Mouse (Mus musculus): ENCODE data around the gene Gria3. TPM values are rescaled to one million over a fixed set of nuclear protein-coding genes. Genes with fewer than 3 reads are reported as not detected.

The Gria3 gene
- polyA plus RNA-seq, 1 experiment from 2014 or later: 7.2 TPM

- Histone ChIP-seq H3K9ac (no peak overlapping the region), H3K27ac (replicated peaks) (no peak overlapping the region), H3K4me2 (replicated peaks) (no peak overlapping the region), H3K9me3 (replicated peaks) (no peaks in the 10 kb centered on the region), H3K27me3 (no peaks in the 10 kb centered on the region), H3K4me3 (replicated peaks) (no peak overlapping the region), H3K4me1 (no peaks in the 10 kb centered on the region), H3K36me3 (no peaks in the 10 kb centered on the region)
- no peak for ATAC-seq (ENCODE audit: insufficient number of reproducible peaks, low FRiP score, low TSS enrichment, low read depth)
- 66% methylated on average over 1 of the region's 1 CpGs for WGBS
Observed at GRCm38 (mm10) chrX:41573079-41573478, 172.4 kb downstream of the Gria3 start.

- no peaks in the 10 kb centered on the region for H3K36me3 ChIP-seq
- H3K4me3 ChIP-seq (replicated peaks): no peak overlapping the region
- no peak overlapping the region for H3K9ac ChIP-seq
- no peaks in the 10 kb centered on the region for H3K9me3 ChIP-seq (replicated peaks)
- H3K27me3 ChIP-seq: no peaks in the 10 kb centered on the region
- no peak for ATAC-seq (ENCODE audit: insufficient number of reproducible peaks, low FRiP score, low TSS enrichment, low read depth)
- no peak overlapping the region for H3K4me2 ChIP-seq (replicated peaks)
- WGBS: 57% methylated on average over 5 of the region's 5 CpGs
- no peaks in the 10 kb centered on the region for H3K4me1 ChIP-seq
- no peak overlapping the region for H3K27ac ChIP-seq (replicated peaks)
Observed at GRCm38 (mm10) chrX:41578797-41579196, 178.1 kb downstream of the Gria3 start.

DNA sequence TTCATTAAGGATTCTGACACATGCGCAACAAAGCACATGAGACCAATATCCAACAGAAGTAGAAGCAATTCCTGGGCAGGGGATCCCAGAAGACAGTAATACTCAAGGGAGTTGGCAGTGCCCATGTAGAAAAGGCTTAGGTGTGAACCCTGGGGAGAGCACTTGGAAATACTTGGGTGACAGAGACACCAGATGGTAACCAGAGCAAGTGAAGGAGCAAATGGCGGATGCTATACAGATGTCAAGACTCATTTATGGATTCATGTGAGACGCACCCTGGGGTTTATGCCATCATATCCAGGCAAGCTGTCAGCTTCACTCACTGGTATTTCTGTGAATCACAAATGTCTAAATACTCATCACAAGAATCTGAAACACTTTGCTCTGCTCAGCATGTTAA lies 187.0 kb downstream of the Gria3 start:
- ATAC-seq (ENCODE audit: insufficient number of reproducible peaks, low FRiP score, low TSS enrichment, low read depth): no peak
- H3K9ac ChIP-seq: no peak overlapping the region
- no peak overlapping the region for H3K4me2 ChIP-seq (replicated peaks)
- no peaks in the 10 kb centered on the region for H3K9me3 ChIP-seq (replicated peaks)
- no peaks in the 10 kb centered on the region for H3K36me3 ChIP-seq
- WGBS: 88% methylated on average over 3 of the region's 3 CpGs
- no peak overlapping the region for H3K4me3 ChIP-seq (replicated peaks)
- H3K27ac ChIP-seq (replicated peaks): no peak overlapping the region
- H3K4me1 ChIP-seq: no peaks in the 10 kb centered on the region
- no peaks in the 10 kb centered on the region for H3K27me3 ChIP-seq

DNA sequence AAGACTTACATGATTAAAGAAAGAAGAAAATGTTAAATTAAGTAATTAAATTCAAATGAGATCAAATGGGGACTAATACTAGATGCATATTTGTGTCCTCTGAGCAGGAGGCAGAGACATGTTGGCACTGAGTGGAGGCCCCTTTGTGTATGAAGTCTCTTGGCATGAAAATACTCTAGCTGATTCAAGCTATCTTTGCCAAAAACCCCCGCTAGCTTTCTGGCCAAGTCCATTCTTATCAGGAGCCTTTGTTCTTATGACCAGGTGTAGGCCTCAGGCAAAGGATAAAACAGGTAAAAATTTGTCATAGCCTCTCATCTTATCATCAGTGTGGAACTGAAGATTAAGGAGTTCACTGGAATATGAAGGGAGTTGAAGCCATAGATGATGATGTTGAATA lies 206.5 kb downstream of the Gria3 start:
- H3K4me1 ChIP-seq: no peaks in the 10 kb centered on the region
- no peaks in the 10 kb centered on the region for H3K36me3 ChIP-seq
- H3K27me3 ChIP-seq: no peaks in the 10 kb centered on the region
- no peak overlapping the region for H3K4me2 ChIP-seq (replicated peaks)
- H3K4me3 ChIP-seq (replicated peaks): no peak overlapping the region
- H3K27ac ChIP-seq (replicated peaks): no peak overlapping the region
- 78% methylated on average over 1 of the region's 1 CpGs for WGBS
- no peaks in the 10 kb centered on the region for H3K9me3 ChIP-seq (replicated peaks)
- H3K9ac ChIP-seq: no peak overlapping the region
- ATAC-seq (ENCODE audit: insufficient number of reproducible peaks, low FRiP score, low TSS enrichment, low read depth): no peak

GRCm38 (mm10) chrX:41614920-41615319 lies 214.3 kb downstream of the Gria3 start:
- H3K27me3 ChIP-seq: no peaks in the 10 kb centered on the region
- H3K36me3 ChIP-seq: no peaks in the 10 kb centered on the region
- no peak overlapping the region for H3K27ac ChIP-seq (replicated peaks)
- H3K4me1 ChIP-seq: no peaks in the 10 kb centered on the region
- ATAC-seq (ENCODE audit: insufficient number of reproducible peaks, low FRiP score, low TSS enrichment, low read depth): no peak
- H3K4me3 ChIP-seq (replicated peaks): no peak overlapping the region
- H3K9me3 ChIP-seq (replicated peaks): no peaks in the 10 kb centered on the region
- 44% methylated on average over 2 of the region's 2 CpGs for WGBS
- no peak overlapping the region for H3K4me2 ChIP-seq (replicated peaks)
- H3K9ac ChIP-seq: no peak overlapping the region

- no peak overlapping the region for H3K9ac ChIP-seq
- no peaks in the 10 kb centered on the region for H3K9me3 ChIP-seq (replicated peaks)
- no peak overlapping the region for H3K4me3 ChIP-seq (replicated peaks)
- no peak for ATAC-seq (ENCODE audit: insufficient number of reproducible peaks, low FRiP score, low TSS enrichment, low read depth)
- H3K4me2 ChIP-seq (replicated peaks): no peak overlapping the region
- H3K27ac ChIP-seq (replicated peaks): no peak overlapping the region
- H3K4me1 ChIP-seq: no peaks in the 10 kb centered on the region
- no peaks in the 10 kb centered on the region for H3K36me3 ChIP-seq
- WGBS: 84% methylated on average over 1 of the region's 1 CpGs
- no peaks in the 10 kb centered on the region for H3K27me3 ChIP-seq
Observed at GRCm38 (mm10) chrX:41616928-41617327, 216.3 kb downstream of the Gria3 start.

GRCm38 (mm10) chrX:41618396-41618795 lies 217.7 kb downstream of the Gria3 start:
- 80% methylated on average over 2 of the region's 2 CpGs for WGBS
- no peaks in the 10 kb centered on the region for H3K9me3 ChIP-seq (replicated peaks)

GRCm38 (mm10) chrX:41633576-41633975 lies 232.9 kb downstream of the Gria3 start:
- Histone ChIP-seq H3K4me3 (replicated peaks) (no peak overlapping the region), H3K4me2 (replicated peaks) (no peak overlapping the region), H3K4me1 (no peaks in the 10 kb centered on the region), H3K9me3 (replicated peaks) (no peaks in the 10 kb centered on the region), H3K27me3 (no peaks in the 10 kb centered on the region), H3K36me3 (no peaks in the 10 kb centered on the region), H3K27ac (replicated peaks) (no peak overlapping the region), H3K9ac (no peak overlapping the region)
- 75% methylated on average over 4 of the region's 4 CpGs for WGBS
- no peak for ATAC-seq (ENCODE audit: insufficient number of reproducible peaks, low FRiP score, low TSS enrichment, low read depth)

More at GRCm38 (mm10) chrX:41618396-41618795, 217.7 kb downstream of the Gria3 start:
- Histone ChIP-seq H3K4me3 (replicated peaks) (no peak overlapping the region), H3K27me3 (no peaks in the 10 kb centered on the region), H3K9ac (no peak overlapping the region), H3K27ac (replicated peaks) (no peak overlapping the region), H3K4me2 (replicated peaks) (no peak overlapping the region), H3K36me3 (no peaks in the 10 kb centered on the region), H3K4me1 (no peaks in the 10 kb centered on the region)
- ATAC-seq (ENCODE audit: insufficient number of reproducible peaks, low FRiP score, low TSS enrichment, low read depth): no peak

- Histone ChIP-seq H3K27ac (replicated peaks) (no peak overlapping the region), H3K9me3 (replicated peaks) (no peaks in the 10 kb centered on the region), H3K4me1 (no peaks in the 10 kb centered on the region), H3K36me3 (no peaks in the 10 kb centered on the region), H3K4me2 (replicated peaks) (no peak overlapping the region), H3K27me3 (no peaks in the 10 kb centered on the region), H3K4me3 (replicated peaks) (no peak overlapping the region), H3K9ac (no peak overlapping the region)
- ATAC-seq (ENCODE audit: insufficient number of reproducible peaks, low FRiP score, low TSS enrichment, low read depth): no peak
- 41% methylated on average over 2 of the region's 2 CpGs for WGBS
Observed at GRCm38 (mm10) chrX:41644954-41645353, 244.3 kb downstream of the Gria3 start.

DNA sequence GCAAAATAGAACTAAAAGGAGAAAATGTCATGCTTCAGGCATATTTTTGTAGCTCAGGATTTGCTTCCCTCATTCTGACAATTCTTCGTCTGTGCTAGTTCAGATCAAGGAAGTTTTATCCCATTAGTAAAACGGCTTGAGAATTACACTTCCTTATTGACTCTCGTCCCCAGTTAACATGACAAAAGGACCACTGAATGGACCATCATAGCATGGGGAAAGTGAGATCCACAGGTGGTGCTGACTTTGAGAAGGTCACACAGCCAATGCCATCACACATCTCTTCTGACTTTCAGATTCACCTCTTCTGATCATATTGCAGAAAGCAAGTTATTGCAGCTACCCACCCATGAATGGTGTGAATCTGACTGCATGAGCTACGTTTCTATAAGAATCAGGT lies 257.1 kb downstream of the Gria3 start:
- no peaks in the 10 kb centered on the region for H3K36me3 ChIP-seq
- H3K9me3 ChIP-seq (replicated peaks): no peaks in the 10 kb centered on the region
- H3K4me1 ChIP-seq: no peaks in the 10 kb centered on the region
- ATAC-seq (ENCODE audit: insufficient number of reproducible peaks, low FRiP score, low TSS enrichment, low read depth): no peak
- H3K4me3 ChIP-seq (replicated peaks): no peak overlapping the region
- H3K27ac ChIP-seq (replicated peaks): no peak overlapping the region
- H3K27me3 ChIP-seq: no peaks in the 10 kb centered on the region
- no peak overlapping the region for H3K9ac ChIP-seq
- no peak overlapping the region for H3K4me2 ChIP-seq (replicated peaks)
- WGBS: 61% methylated on average over 4 of the region's 4 CpGs

DNA sequence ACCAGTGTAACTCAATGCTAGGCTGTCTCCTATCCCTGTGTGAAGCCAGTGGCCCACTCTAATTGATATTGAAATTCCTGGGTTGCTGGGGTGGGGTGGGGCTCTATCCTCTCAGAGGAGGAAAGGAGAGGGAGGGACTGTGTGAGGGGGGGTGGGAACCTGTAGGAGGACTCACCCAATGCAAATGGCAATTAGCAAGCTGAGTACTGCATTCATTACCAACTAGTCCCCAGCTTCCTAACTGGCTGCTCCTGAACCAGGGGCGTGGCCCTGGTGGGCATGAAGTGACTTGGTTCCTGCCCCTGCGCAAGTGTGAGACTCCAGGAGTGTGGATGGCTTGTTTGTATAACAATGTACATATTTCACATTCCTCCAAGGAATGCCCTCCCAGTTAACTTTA lies 288.2 kb downstream of the Gria3 start:
- Histone ChIP-seq H3K4me2 (replicated peaks) (no peak overlapping the region), H3K36me3 (no peaks in the 10 kb centered on the region), H3K9me3 (replicated peaks) (no peaks in the 10 kb centered on the region), H3K27ac (replicated peaks) (no peak overlapping the region), H3K27me3 (no peaks in the 10 kb centered on the region), H3K4me1 (no peaks in the 10 kb centered on the region), H3K9ac (no peak overlapping the region), H3K4me3 (replicated peaks) (no peak overlapping the region)
- ATAC-seq (ENCODE audit: insufficient number of reproducible peaks, low FRiP score, low TSS enrichment, low read depth): no peak
- WGBS: 43% methylated on average over 2 of the region's 2 CpGs

DNA sequence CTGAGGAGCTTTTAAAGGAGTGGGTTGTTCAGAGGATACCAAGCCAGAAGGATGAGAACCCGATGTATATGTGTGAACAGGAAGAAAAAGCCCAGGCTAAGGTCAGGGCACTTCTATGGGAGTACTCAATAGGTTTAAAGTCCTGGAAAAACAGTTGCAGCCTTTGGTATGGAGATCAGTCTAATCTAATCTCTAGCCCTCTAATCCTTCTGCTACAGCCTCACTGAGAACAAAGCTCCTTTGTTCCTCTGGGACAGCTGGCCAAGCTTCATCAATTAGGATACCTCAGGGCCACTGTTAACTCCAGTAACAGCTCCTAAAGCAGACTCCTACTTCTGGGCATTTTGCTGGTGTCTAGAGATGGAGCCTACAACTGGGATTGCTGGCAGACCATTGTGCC lies 291.4 kb downstream of the Gria3 start:
- no peaks in the 10 kb centered on the region for H3K9me3 ChIP-seq (replicated peaks)
- ATAC-seq (ENCODE audit: insufficient number of reproducible peaks, low FRiP score, low TSS enrichment, low read depth): no peak
- no peaks in the 10 kb centered on the region for H3K27me3 ChIP-seq
- H3K36me3 ChIP-seq: no peaks in the 10 kb centered on the region
- 27% methylated on average over 1 of the region's 1 CpGs for WGBS
- no peak overlapping the region for H3K4me2 ChIP-seq (replicated peaks)
- no peaks in the 10 kb centered on the region for H3K4me1 ChIP-seq
- H3K27ac ChIP-seq (replicated peaks): no peak overlapping the region
- H3K4me3 ChIP-seq (replicated peaks): no peak overlapping the region
- no peak overlapping the region for H3K9ac ChIP-seq
